11 mouse cellular contexts compared by ENCODE assay signal in genomic region chr1:60778465-60779115, GRCm38 (mm10).
DNase-seq lines count a peak whose midpoint lies in the region; ATAC-seq and TF ChIP-seq lines count a peak whose summit lies in the region.
"Had no signal": no experiment of that assay in that cellular context is flagged by ENCODE, and none has a peak within 500 bp of the region (broad histone marks: within the 10 kb centered on the region; RNA-seq: fewer than 3 reads in every experiment).

No protein-coding gene starts in this region.

- H3K4me2 ChIP-seq in intestine, embryonic 16.5 days (ENCODE audit: low read depth, low read length), result no peak overlapping the region
- no peak overlapping the region for H3K4me2 ChIP-seq in stomach, embryonic 14.5 days (replicated peaks; ENCODE audit: low read depth, low read length)
- H3K4me2 ChIP-seq: forebrain, embryonic 15.5 days had no signal

- WGBS in spleen, adult 2 months, result 78% methylated on average over 8 of the region's 8 CpGs
- 49% methylated on average over 8 of the region's 8 CpGs for WGBS in intestine, embryonic 16.5 days
- WGBS in stomach, embryonic 14.5 days, result 38% methylated on average over 8 of the region's 8 CpGs

- TF ChIP-seq CTCF in spleen, adult 2 months (IDR thresholded peaks at IDR 0.05; ENCODE audit: extremely low read depth, insufficient read depth, insufficient read length, insufficient replicate concordance), result no peak

- H3K27me3 ChIP-seq in spleen, adult 2 months (ENCODE audit: control insufficient read depth, insufficient read depth, low read length), result no peaks in the 10 kb centered on the region
- H3K27me3 ChIP-seq in intestine, embryonic 16.5 days (replicated peaks; ENCODE audit: control insufficient read depth, insufficient read depth, low read length), result no peaks in the 10 kb centered on the region
- H3K27me3 ChIP-seq in stomach, embryonic 14.5 days (ENCODE audit: control insufficient read depth, insufficient read depth, low read length), result no peaks in the 10 kb centered on the region
- H3K27me3 ChIP-seq: forebrain, embryonic 15.5 days had no signal

- no peak overlapping the region for H3K4me3 ChIP-seq in spleen, adult 2 months (ENCODE audit: extremely low read depth, insufficient read depth, insufficient read length)
- H3K4me3 ChIP-seq in intestine, embryonic 16.5 days (ENCODE audit: low read length), result no peak overlapping the region
- H3K4me3 ChIP-seq in stomach, embryonic 14.5 days (ENCODE audit: low read depth, low read length), result no peak overlapping the region
- H3K4me3 ChIP-seq: forebrain, embryonic 15.5 days had no signal

- peak; percentile 62 for ATAC-seq in intestine, embryonic 16.5 days
- ATAC-seq in stomach, embryonic 14.5 days (ENCODE audit: insufficient number of reproducible peaks, insufficient read depth, low FRiP score, low read depth), result peak; percentile 61; the same call in 1 of the 2 replicates
- ATAC-seq: forebrain, embryonic 15.5 days had no signal

- H3K4me1 ChIP-seq in spleen, adult 2 months (ENCODE audit: control insufficient read depth, insufficient read depth, insufficient read length), result peaks cover 13% of the 10 kb centered on the region
- peaks cover 8% of the 10 kb centered on the region for H3K4me1 ChIP-seq in intestine, embryonic 16.5 days (ENCODE audit: control insufficient read depth, insufficient read depth, low read length)
- H3K4me1 ChIP-seq in stomach, embryonic 14.5 days (ENCODE audit: control insufficient read depth, insufficient read depth, low read length), result peaks cover 12% of the 10 kb centered on the region
- H3K4me1 ChIP-seq: forebrain, embryonic 15.5 days had no signal

- no peaks in the 10 kb centered on the region for H3K9me3 ChIP-seq in intestine, embryonic 16.5 days (ENCODE audit: control insufficient read depth, low read length)
- H3K9me3 ChIP-seq in stomach, embryonic 14.5 days (ENCODE audit: control insufficient read depth, low read depth, low read length), result no peaks in the 10 kb centered on the region
- H3K9me3 ChIP-seq: forebrain, embryonic 15.5 days had no signal

- H3K36me3 ChIP-seq in spleen, adult 2 months (ENCODE audit: control insufficient read depth, insufficient read depth, low read length), result no peaks in the 10 kb centered on the region
- H3K36me3 ChIP-seq in intestine, embryonic 16.5 days (ENCODE audit: control insufficient read depth, insufficient read depth, low read length), result no peaks in the 10 kb centered on the region
- H3K36me3 ChIP-seq in stomach, embryonic 14.5 days (ENCODE audit: control insufficient read depth, insufficient read depth, low read length), result no peaks in the 10 kb centered on the region
- H3K36me3 ChIP-seq: forebrain, embryonic 15.5 days had no signal

- H3K9ac ChIP-seq in intestine, embryonic 16.5 days (ENCODE audit: low read depth, low read length), result no peak overlapping the region
- H3K9ac ChIP-seq in stomach, embryonic 14.5 days (replicated peaks; ENCODE audit: low read depth, low read length), result no peak overlapping the region
- H3K9ac ChIP-seq: forebrain, embryonic 15.5 days had no signal

- DNase-seq in spleen, adult 2 months (ENCODE audit: low read depth in 1 of 2, low spot score in 2 of 2), result no peak
- DNase-seq in spleen, postnatal 4 days (ENCODE audit: low spot score in 2 of 2), result no peak
- peak; percentile 53 for DNase-seq in heart, adult 8-10 months (ENCODE audit: low spot score)
- no peak for DNase-seq in adipocyte (ENCODE audit: low spot score)
- DNase-seq in frontal cortex, adult 2 months (ENCODE audit: extremely low spot score in 1 of 2, low spot score in 1 of 2), result no peak
- DNase-seq: cerebellum, adult 18-20 months; midbrain, embryonic 14.5 days; right cerebral cortex, postnatal 4 days had no signal

- no peak for TF ChIP-seq POLR2A in spleen, adult 2 months (IDR thresholded peaks at IDR 0.05; ENCODE audit: low read depth, low read length)

- peak overlapping the region; percentile 32; the same call in 1 of the 2 replicates for H3K27ac ChIP-seq in spleen, adult 2 months (ENCODE audit: insufficient read depth, low read length)
- H3K27ac ChIP-seq in intestine, embryonic 16.5 days (ENCODE audit: low read length), result no peak overlapping the region
- peak overlapping the region; percentile 66; the same call in 1 of the 2 replicates for H3K27ac ChIP-seq in stomach, embryonic 14.5 days (ENCODE audit: low read length)
- H3K27ac ChIP-seq: forebrain, embryonic 15.5 days had no signal
